Mouse (Mus musculus) forebrain, postnatal 0 days (tissue): ENCODE measurements around the gene Ttll8. TPM values are rescaled to one million over a fixed set of nuclear protein-coding genes. Genes with fewer than 3 reads are reported as not detected.

ENCODE experiments used
- ATAC-seq: fragments of 200-750 bp; cut with Nextera tagmentation; 2 replicates; pipeline ENCODE4 v1.8.0; 2017; ENCODE audit warnings: mild to moderate bottlenecking, moderate library complexity
- DNase-seq: peaks from one replicate; pipeline ENCODE4 v3.0.0-alpha.2; 2015
- H3K27ac ChIP-seq: fragments of 300-500 bp; sonication (generic); 2 replicates; pipeline ENCODE4 v1.5.1; 2014; ENCODE audit warnings: low read depth, mild to moderate bottlenecking, antibody characterized with exemption, low read length, moderate library complexity, mixed read lengths
- H3K27me3 ChIP-seq: fragments of 300-500 bp; sonication (generic); 2 replicates; pipeline ENCODE4 v1.6.1; 2014; ENCODE audit warnings: mild to moderate bottlenecking, low read length, mixed read lengths; ENCODE audit not compliant: insufficient read depth
- H3K36me3 ChIP-seq: fragments of 300-500 bp; sonication (generic); 2 replicates; pipeline ENCODE4 v1.6.1; 2014; ENCODE audit warnings: mild to moderate bottlenecking, moderate library complexity; ENCODE audit not compliant: insufficient read depth
- H3K4me1 ChIP-seq: fragments of 300-500 bp; sonication (generic); 2 replicates; pipeline ENCODE4 v1.6.1; 2014; ENCODE audit warnings: antibody characterized with exemption; ENCODE audit not compliant: insufficient read depth
- H3K4me2 ChIP-seq: fragments of 300-500 bp; sonication (generic); 2 replicates; pipeline ENCODE4 v1.6.1; 2014; ENCODE audit warnings: low read depth, mild to moderate bottlenecking, moderate library complexity
- H3K4me3 ChIP-seq: fragments of 300-500 bp; sonication (generic); 2 replicates; pipeline ENCODE4 v1.5.1; 2014; ENCODE audit warnings: low read depth, low read length, mixed read lengths
- H3K9ac ChIP-seq: fragments of 300-500 bp; sonication (generic); 2 replicates; pipeline ENCODE4 v1.6.1; 2014; ENCODE audit warnings: mild to moderate bottlenecking
- H3K9me3 ChIP-seq: fragments of 300-500 bp; sonication (generic); 2 replicates; pipeline ENCODE4 v1.6.1; 2016; ENCODE audit warnings: low read length
- CTCF ChIP-seq: sonication (generic); IDR thresholded peaks from 2 replicates; pipeline ENCODE4 v1.5.1; 2016; ENCODE audit warnings: antibody characterized with exemption, control low read depth, low read depth
- WGBS: fragments of 180-500 bp; shearing (Covaris S2); extraction: QIAGEN DNeasy Blood & Tissue Kit; methylation state at CpG from one replicate; pipeline ENCODE4 v1.1.7; 2014; 5-methylcytosine and 5-hydroxymethylcytosine counted together
- polyA plus RNA-seq: library from polyadenylated mRNA; unstranded; fragments of >200 nt; fragmentation: Nextera tagmentation; extraction: Ambion mirVana; gene quantifications from 2 replicates; pipeline ENCODE4 v1.2.1, GENCODE M21; 2015
- total RNA-seq: library from RNA; depleted of rRNA; stranded (reverse); fragments of >200 nt; gene quantifications from 2 replicates; pipeline ENCODE4 v1.2.3, GENCODE M21; 2014; rRNA removed

The Ttll8 gene
- total and polyA plus RNA-seq, 2 experiments from 2014 or later, result 0.29 to 0.52 TPM

DNA sequence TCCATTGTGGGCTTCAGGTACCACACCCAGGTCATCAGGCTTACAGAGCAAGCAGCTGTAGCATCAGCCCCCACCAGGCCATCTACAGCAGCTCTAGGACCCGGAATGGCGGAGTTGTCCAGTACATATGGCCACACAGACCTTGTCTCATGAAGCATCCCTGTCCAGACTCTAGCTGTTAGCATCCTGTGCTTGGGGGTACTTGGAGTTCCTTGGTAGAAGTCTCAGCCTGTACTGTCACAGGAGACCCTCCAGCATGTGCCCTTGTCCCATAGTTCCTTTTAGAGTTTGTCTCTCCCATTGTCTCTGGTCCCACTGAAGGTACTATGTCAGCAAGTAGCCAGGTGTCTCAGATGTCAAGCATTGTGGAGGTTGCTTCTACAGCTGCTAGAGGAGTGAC lies 104.6 kb downstream of the Ttll8 start:
- Histone ChIP-seq H3K4me3 (no peak overlapping the region), H3K27ac (no peak overlapping the region), H3K36me3 (no peaks in the 10 kb centered on the region), H3K9ac (no peak overlapping the region), H3K9me3 (no peaks in the 10 kb centered on the region), H3K4me1 (no peaks in the 10 kb centered on the region), H3K4me2 (no peak overlapping the region), H3K27me3 (no peaks in the 10 kb centered on the region)
- no peak for DNase-seq
- no peak for TF ChIP-seq CTCF
- ATAC-seq, result no peak
- 92% methylated on average over 2 of the region's 2 CpGs for WGBS

DNA sequence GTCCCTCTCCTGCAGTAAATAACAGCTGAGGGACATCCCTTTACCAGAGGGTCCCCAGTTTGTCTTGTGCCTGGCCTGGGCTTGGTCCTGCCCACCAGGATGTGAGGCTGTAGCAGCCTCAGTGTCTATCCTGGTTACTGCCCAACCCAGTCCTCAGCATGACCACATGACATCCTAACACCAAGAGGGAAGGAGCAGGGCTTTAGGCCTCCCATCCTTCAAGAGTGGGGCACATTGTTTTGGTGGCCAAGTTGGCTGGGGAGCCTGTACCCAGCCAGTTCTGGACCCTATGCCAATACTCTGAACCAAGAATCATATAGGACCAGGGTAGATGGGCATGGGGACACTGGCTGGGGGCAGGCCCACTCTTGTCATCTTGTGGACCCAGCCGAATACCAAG lies 105.6 kb downstream of the Ttll8 start:
- Histone ChIP-seq H3K9me3 (no peaks in the 10 kb centered on the region), H3K36me3 (no peaks in the 10 kb centered on the region), H3K9ac (no peak overlapping the region), H3K4me3 (no peak overlapping the region), H3K27ac (no peak overlapping the region), H3K27me3 (no peaks in the 10 kb centered on the region), H3K4me1 (no peaks in the 10 kb centered on the region), H3K4me2 (no peak overlapping the region)
- DNase-seq (no peak), ATAC-seq (no peak)
- TF ChIP-seq CTCF, result no peak
- 92% methylated on average over 1 of the region's 1 CpGs for WGBS

- DNase-seq (no peak), ATAC-seq (no peak)
- 97% methylated on average over 7 of the region's 7 CpGs for WGBS
Measured at GRCm38 (mm10) chr15:88844966-88845365, 109.3 kb downstream of the Ttll8 start.

GRCm38 (mm10) chr15:88843486-88844097 lies 110.6 kb downstream of the Ttll8 start:
- Histone ChIP-seq H3K4me3 (no peak overlapping the region), H3K9me3 (no peaks in the 10 kb centered on the region), H3K9ac (no peak overlapping the region), H3K27me3 (no peaks in the 10 kb centered on the region), H3K4me2 (no peak overlapping the region), H3K4me1 (peaks cover 9% of the 10 kb centered on the region; the same call in 1 of the 2 replicates), H3K36me3 (no peaks in the 10 kb centered on the region), H3K27ac (no peak overlapping the region)
- 29% methylated on average over 8 of the region's 8 CpGs for WGBS
- ATAC-seq (peak; percentile 57), DNase-seq (peak; percentile 36)
- no peak for TF ChIP-seq CTCF

More at GRCm38 (mm10) chr15:88844966-88845365, 109.3 kb downstream of the Ttll8 start:
- no peaks in the 10 kb centered on the region for H3K27me3 ChIP-seq
- no peak overlapping the region for H3K4me2 ChIP-seq
- H3K4me3 ChIP-seq, result no peak overlapping the region
- no peaks in the 10 kb centered on the region for H3K4me1 ChIP-seq
- H3K27ac ChIP-seq, result no peak overlapping the region
- no peak for TF ChIP-seq CTCF
- H3K9me3 ChIP-seq, result no peaks in the 10 kb centered on the region
- H3K9ac ChIP-seq, result no peak overlapping the region
- H3K36me3 ChIP-seq, result no peaks in the 10 kb centered on the region

DNA sequence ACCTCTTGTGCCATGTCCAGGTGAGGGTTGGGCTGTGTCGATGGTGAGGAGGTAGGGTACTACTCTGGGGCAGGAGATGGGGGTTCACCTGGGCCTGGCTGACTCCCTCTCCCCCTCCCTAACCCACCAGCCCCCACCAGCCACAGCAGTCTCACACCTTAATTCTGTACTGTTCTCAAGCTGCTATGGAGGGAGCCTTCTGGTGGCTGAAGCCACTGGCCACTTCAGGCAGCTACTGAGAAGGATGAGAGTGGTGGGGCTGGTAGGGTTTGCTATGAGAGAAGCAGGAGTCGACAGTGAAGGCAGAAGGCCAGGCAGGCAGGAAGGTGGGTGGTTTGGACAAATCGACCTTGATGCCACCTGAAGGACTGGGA lies 111.9 kb downstream of the Ttll8 start:
- 89% methylated on average over 3 of the region's 3 CpGs for WGBS
- TF ChIP-seq CTCF, result no peak
- Histone ChIP-seq H3K27ac (no peak overlapping the region), H3K9me3 (no peaks in the 10 kb centered on the region), H3K4me1 (peaks cover 14% of the 10 kb centered on the region), H3K4me3 (no peak overlapping the region), H3K27me3 (no peaks in the 10 kb centered on the region), H3K36me3 (no peaks in the 10 kb centered on the region), H3K4me2 (no peak overlapping the region), H3K9ac (no peak overlapping the region)
- no peak for ATAC-seq
- no peak for DNase-seq

- H3K4me3 ChIP-seq, result no peak overlapping the region
- no peak overlapping the region for H3K27ac ChIP-seq
- WGBS, result 66% methylated on average over 3 of the region's 3 CpGs
- H3K4me2 ChIP-seq, result no peak overlapping the region
- H3K27me3 ChIP-seq, result no peaks in the 10 kb centered on the region
- H3K9ac ChIP-seq, result no peak overlapping the region
- no peak for DNase-seq
- no peaks in the 10 kb centered on the region for H3K36me3 ChIP-seq
- ATAC-seq, result no peak
- TF ChIP-seq CTCF, result no peak
- peaks cover 15% of the 10 kb centered on the region for H3K4me1 ChIP-seq
- no peaks in the 10 kb centered on the region for H3K9me3 ChIP-seq
Measured at GRCm38 (mm10) chr15:88841580-88842299, 112.5 kb downstream of the Ttll8 start.

GRCm38 (mm10) chr15:88841160-88841559 lies 113.1 kb downstream of the Ttll8 start:
- no peak for DNase-seq
- no peak overlapping the region for H3K4me2 ChIP-seq
- H3K27me3 ChIP-seq, result no peaks in the 10 kb centered on the region
- H3K4me1 ChIP-seq, result peaks cover 19% of the 10 kb centered on the region
- no peaks in the 10 kb centered on the region for H3K36me3 ChIP-seq
- WGBS, result 76% methylated on average over 2 of the region's 2 CpGs
- TF ChIP-seq CTCF, result no peak
- no peak overlapping the region for H3K4me3 ChIP-seq
- no peak overlapping the region for H3K27ac ChIP-seq
- no peaks in the 10 kb centered on the region for H3K9me3 ChIP-seq
- no peak for ATAC-seq
- no peak overlapping the region for H3K9ac ChIP-seq

Other genes starting within 250 kb of the Ttll8 start
- gene Brd1, start 220.2 kb downstream of the Ttll8 start, total RNA-seq, result 56.8 and 63.6 TPM in 2 replicates
- gene Brd1, start 220.2 kb downstream of the Ttll8 start, polyA plus RNA-seq, result 10.6 and 13.0 TPM in 2 replicates
- gene Zbed4, start 202.8 kb downstream of the Ttll8 start, total RNA-seq, result 21.8 and 28.7 TPM in 2 replicates
- 4.0 and 6.1 TPM in 2 replicates for gene Zbed4, start 202.8 kb downstream of the Ttll8 start, polyA plus RNA-seq
- 10.2 and 11.9 TPM in 2 replicates for gene Alg12, start 135.1 kb downstream of the Ttll8 start, total RNA-seq
- gene Alg12, start 135.1 kb downstream of the Ttll8 start, polyA plus RNA-seq, result 5.5 and 7.6 TPM in 2 replicates
- 30.9 and 31.6 TPM in 2 replicates for gene Creld2, start 134.8 kb downstream of the Ttll8 start, total RNA-seq
- gene Creld2, start 134.8 kb downstream of the Ttll8 start, polyA plus RNA-seq, result 40.2 and 43.9 TPM in 2 replicates
- 65.5 and 70.6 TPM in 2 replicates for gene Pim3, start 92.2 kb downstream of the Ttll8 start, total RNA-seq
- 61.9 and 65.2 TPM in 2 replicates for gene Pim3, start 92.2 kb downstream of the Ttll8 start, polyA plus RNA-seq
- 70.6 and 86.6 TPM in 2 replicates for gene Mlc1, start 24.6 kb upstream of the Ttll8 start, total RNA-seq
- 59.4 and 69.7 TPM in 2 replicates for gene Mlc1, start 24.6 kb upstream of the Ttll8 start, polyA plus RNA-seq
- 0.05 TPM in 1 of 2 replicates, not detected in the other for gene Mov10l1, start 28.5 kb upstream of the Ttll8 start, total RNA-seq
- 0.16 TPM in 1 of 2 replicates, not detected in the other for gene Mov10l1, start 28.5 kb upstream of the Ttll8 start, polyA plus RNA-seq
- 8.1 and 10.7 TPM in 2 replicates for gene Panx2, start 105.3 kb upstream of the Ttll8 start, total RNA-seq
- gene Panx2, start 105.3 kb upstream of the Ttll8 start, polyA plus RNA-seq, result 4.1 and 6.3 TPM in 2 replicates
- 33.5 and 35.0 TPM in 2 replicates for gene Trabd, start 120.7 kb upstream of the Ttll8 start, total RNA-seq
- 17.1 and 21.9 TPM in 2 replicates for gene Trabd, start 120.7 kb upstream of the Ttll8 start, polyA plus RNA-seq
- 45.9 and 47.9 TPM in 2 replicates for gene Selenoo, start 134.7 kb upstream of the Ttll8 start, total RNA-seq
- 19.6 and 20.7 TPM in 2 replicates for gene Selenoo, start 134.7 kb upstream of the Ttll8 start, polyA plus RNA-seq
- 24.6 and 42.4 TPM in 2 replicates for gene Tubgcp6, start 168.7 kb upstream of the Ttll8 start, total RNA-seq
- gene Tubgcp6, start 168.7 kb upstream of the Ttll8 start, polyA plus RNA-seq, result 7.4 and 8.8 TPM in 2 replicates
- 33.1 and 44.3 TPM in 2 replicates for gene Hdac10, start 174.3 kb upstream of the Ttll8 start, total RNA-seq
- 27.9 and 30.1 TPM in 2 replicates for gene Hdac10, start 174.3 kb upstream of the Ttll8 start, polyA plus RNA-seq
- 1.8 and 3.4 TPM in 2 replicates for gene Mapk12, start 186.3 kb upstream of the Ttll8 start, total RNA-seq
- 2.0 and 2.8 TPM in 2 replicates for gene Mapk12, start 186.3 kb upstream of the Ttll8 start, polyA plus RNA-seq
- 35.2 and 35.8 TPM in 2 replicates for gene Mapk11, start 195.2 kb upstream of the Ttll8 start, total RNA-seq
- gene Mapk11, start 195.2 kb upstream of the Ttll8 start, polyA plus RNA-seq, result 16.2 and 21.3 TPM in 2 replicates
- 126 and 138 TPM in 2 replicates for gene Plxnb2, start 226.4 kb upstream of the Ttll8 start, total RNA-seq
- 45.2 and 52.8 TPM in 2 replicates for gene Plxnb2, start 226.4 kb upstream of the Ttll8 start, polyA plus RNA-seq
- gene Dennd6b, start 242.1 kb upstream of the Ttll8 start, total RNA-seq, result 73.7 and 89.6 TPM in 2 replicates
- 43.4 and 53.3 TPM in 2 replicates for gene Dennd6b, start 242.1 kb upstream of the Ttll8 start, polyA plus RNA-seq